Mouse (Mus musculus) embryonic fibroblast, embryonic 13.5 days (primary cell): ENCODE data around the gene Aurkc.

Experiments
- CTCF ChIP-seq: IDR thresholded peaks from 2 replicates; pipeline ENCODE4 v1.5.1; 2011; ENCODE audit warnings: mild to moderate bottlenecking, control low read depth, low read length, moderate library complexity, borderline replicate concordance; ENCODE audit not compliant: insufficient read depth
- POLR2A ChIP-seq: IDR thresholded peaks from 2 replicates; pipeline ENCODE4 v1.6.1; 2011; ENCODE audit warnings: low read depth, mild to moderate bottlenecking, control low read depth, low read length, moderate library complexity

GRCm38 (mm10) chr7:6973566-6973965, 21.5 kb upstream of the Aurkc start:
- TF ChIP-seq CTCF = no peak
- TF ChIP-seq POLR2A = no peak
